Mouse (Mus musculus) heart, adult 2 months (tissue): Measurements from ENCODE around the gene Vwa8.

Source experiments
- CTCF ChIP-seq: fragments of 200-600 bp; IDR thresholded peaks from 2 replicates; pipeline ENCODE4 v1.8.1; 2022; ENCODE audit warnings: antibody characterized with exemption, mild to moderate bottlenecking, moderate library complexity
- EP300 ChIP-seq: fragments of 200-500 bp; IDR thresholded peaks from 2 replicates; pipeline ENCODE4 v1.6.1; 2011; ENCODE audit warnings: low read depth, low read length, control low read depth; ENCODE audit not compliant: insufficient read depth
- POLR2A ChIP-seq: fragments of 200-500 bp; IDR thresholded peaks from 2 replicates; pipeline ENCODE4 v1.6.1; 2011; ENCODE audit warnings: mild to moderate bottlenecking, low read depth, low read length, control low read depth; ENCODE audit not compliant: insufficient read depth

DNA sequence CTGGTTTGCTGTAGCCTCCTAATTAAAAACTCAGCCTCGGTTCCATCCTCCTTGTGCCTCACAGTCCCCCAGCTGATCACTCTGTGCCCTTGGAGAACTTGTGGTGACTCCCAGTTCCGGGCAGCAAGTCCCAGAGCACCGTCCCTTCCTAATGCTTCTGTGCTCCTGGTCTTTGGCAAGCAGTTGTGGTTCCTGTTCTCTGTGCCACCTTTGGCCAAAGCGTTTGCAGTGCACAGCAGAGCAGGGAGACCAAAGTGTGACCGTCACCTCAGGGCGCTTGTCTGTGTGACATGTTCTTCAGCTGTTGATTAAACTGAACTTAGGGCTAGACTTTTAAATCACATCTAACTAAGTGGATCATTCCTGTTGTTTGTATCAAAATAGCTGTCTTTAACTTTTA lies 199.1 kb downstream of the Vwa8 start:
- TF ChIP-seq EP300 (no peak), POLR2A (no peak), CTCF (no peak)
